Mouse (Mus musculus) WW6 (cell line): ENCODE results near the gene Zfp385c.

Experiments
- DNase-seq: peaks from one replicate; pipeline ENCODE4 v3.0.0-alpha.2; 2013; ENCODE audit warnings: low read depth, low spot score

Gene Zfp385c

DNA sequence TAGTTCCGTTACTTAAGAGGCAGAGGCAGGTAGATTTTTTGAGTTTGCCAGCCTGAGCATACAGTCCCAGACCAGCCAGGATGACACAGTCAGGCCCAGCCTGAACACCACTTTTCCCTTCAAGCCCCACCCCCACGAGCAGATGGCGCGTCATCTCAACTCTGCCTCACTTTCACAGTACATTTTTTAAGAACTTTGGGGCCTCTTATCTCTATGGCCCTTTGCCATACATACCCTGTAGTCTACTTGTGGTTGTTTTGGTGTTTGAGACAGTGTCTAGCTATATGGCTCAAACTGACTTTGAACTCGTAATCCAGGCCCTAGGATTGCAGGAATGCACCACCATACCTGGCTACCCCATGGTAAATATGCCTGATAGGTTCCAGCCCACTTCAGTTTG, 64.2 kb downstream of the Zfp385c start:
- no peak for DNase-seq

DNA sequence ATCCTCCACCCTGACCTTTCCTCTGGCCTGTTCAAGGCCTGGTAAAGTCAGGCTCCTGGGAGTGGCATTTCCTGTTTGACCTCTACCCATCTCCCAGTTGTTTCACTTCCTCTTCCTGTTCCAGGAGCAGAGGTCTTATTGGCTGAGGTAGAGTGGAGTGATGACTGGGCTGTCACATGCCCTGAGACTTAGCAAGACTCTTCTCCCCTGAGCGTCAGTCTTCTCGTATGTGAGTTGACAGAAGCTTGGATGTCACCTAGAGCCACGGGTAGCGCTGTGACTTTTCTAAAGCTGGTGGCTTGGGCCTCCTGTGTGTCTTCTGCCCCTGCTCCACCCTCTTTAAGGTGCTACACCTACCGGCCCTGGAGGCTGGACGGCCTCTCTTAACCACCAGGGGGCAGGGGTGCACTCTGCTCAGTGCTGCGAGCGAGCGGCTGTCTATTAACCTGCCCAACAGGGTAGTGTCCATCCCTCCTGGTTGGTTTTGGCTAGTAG, 65.5 kb downstream of the Zfp385c start:
- peak; percentile 59 for DNase-seq

DNA sequence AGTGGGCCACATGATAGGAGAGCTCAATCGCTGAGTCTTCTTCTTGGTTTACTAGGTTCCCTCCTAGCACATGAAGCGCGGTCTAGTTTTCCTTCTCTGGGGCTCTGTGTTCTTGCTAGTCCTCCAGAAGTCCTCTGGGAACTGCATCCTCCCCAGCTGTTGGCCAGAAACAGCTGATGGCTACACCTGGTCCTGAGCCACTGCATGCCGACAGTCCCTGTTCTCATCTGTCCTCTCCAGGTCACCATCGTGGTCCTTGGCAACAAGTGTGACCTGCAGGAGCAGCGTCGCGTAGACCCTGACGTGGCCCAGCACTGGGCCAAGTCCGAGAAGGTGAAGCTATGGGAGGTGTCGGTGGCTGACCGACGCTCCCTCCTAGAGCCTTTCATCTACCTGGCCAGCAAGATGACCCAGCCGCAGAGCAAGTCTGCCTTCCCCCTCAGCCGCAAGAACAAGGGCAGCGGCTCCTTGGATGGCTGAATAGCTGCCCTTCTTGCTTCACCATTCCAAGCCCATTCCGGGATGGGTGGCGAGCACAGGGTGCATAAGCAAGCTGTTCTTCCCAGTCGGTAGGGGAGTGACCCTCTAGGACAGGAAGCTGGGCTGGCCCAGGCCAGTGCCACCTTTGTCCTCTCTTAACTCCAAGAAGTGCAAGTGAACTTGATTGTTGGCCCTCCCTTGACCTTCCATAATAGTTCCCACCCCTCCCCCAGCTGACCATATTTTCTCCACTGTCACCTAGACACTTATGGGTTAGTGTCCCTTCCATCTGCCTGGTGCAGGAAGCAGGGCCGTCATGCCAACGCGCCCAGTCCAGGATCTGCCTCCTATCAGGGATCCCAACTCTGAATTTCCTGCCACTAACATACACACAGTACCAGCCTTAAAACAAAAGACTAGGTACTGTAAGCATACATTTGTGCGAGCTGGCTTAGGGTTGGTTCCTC, 66.2 kb downstream of the Zfp385c start:
- DNase-seq, result no peak

DNA sequence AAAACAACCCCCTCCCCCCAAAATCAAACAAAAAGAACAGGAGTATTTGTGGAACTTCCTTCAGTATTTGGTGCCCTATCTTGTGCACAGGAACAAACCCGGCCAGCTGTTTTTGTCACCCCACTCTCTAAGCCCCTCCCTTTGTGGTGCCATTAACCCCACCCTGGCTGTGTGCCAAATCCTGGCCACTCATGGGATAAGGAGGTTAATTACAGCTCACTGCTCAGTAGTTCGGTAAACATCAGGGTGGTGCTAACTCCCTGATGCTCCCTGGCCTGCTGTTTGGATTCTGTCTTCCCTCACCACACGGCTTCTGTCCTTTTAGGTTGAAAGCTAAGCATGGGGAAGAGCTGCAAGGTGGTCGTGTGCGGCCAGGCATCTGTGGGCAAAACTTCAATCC, 68.4 kb downstream of the Zfp385c start:
- DNase-seq, result no peak

DNA sequence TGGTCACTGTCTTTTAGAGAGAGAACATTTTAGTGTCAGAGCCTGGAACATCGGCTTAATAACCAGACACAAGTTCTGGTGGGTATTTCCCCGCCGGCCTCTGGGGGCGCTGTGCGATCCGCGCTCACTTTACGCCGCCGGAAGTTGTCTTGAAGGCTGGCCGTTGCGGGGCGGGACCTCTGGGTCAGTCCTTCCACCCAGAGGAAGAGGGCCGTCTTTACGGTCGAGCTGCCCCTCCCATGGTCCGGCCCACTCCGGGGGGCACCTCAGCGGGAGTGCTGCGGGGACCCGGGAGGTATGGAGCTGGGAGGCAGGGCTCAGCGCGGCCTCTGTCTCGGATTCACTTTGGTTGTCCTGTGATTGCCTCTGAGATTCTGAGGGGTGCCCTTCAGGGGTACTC, 69.5 kb downstream of the Zfp385c start:
- peak; percentile 86 for DNase-seq

DNA sequence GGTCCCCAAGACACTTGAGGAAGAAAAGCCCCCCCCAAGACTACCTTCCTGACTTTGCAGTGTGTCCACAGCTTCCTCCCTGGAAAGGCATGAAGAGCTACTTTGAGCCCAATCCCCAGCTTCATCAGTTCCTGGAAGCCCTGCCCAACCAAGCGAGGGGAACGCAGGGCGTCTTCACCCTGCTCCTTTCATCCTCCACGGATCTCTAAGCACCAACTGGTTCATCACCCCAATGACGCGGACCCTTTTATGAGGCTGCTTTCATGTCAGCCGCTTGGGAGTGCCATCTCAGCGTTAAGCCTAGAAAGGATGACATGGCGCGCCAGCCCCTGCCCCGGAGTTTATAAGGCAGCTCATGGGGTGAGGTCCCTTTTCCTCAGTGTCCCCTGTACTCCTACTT, 72.3 kb downstream of the Zfp385c start, which contains the start of gene Dnajc7:
Dnajc7 (minus strand) TSS at position 187 of the 400 bp plus-strand sequence.
- no peak for DNase-seq

DNA sequence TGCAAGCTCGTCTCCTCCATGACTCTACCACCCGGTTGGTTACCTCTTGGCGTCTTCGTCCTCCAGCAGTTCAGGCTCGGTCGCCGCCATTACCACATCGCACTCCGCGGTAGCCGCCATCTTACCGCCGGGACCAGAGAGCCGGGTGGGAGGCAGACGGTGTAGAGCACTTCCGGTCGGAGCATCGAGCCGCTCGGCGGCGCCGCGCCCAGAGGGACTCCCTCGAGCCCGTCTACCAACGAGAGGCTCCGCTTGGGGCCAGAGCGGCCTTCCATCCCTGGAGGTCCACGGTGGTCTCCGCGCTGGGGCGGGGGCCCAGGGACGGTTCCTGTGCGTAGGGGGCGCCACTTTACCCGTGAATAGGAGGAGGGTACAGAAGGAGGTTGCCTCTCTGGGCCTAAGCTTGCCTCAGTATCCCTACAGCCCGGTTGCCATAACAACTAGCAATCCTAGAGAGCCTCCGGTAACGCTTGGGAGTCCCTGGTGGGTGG, 72.7 kb downstream of the Zfp385c start:
- DNase-seq, result peak; percentile 100

DNA sequence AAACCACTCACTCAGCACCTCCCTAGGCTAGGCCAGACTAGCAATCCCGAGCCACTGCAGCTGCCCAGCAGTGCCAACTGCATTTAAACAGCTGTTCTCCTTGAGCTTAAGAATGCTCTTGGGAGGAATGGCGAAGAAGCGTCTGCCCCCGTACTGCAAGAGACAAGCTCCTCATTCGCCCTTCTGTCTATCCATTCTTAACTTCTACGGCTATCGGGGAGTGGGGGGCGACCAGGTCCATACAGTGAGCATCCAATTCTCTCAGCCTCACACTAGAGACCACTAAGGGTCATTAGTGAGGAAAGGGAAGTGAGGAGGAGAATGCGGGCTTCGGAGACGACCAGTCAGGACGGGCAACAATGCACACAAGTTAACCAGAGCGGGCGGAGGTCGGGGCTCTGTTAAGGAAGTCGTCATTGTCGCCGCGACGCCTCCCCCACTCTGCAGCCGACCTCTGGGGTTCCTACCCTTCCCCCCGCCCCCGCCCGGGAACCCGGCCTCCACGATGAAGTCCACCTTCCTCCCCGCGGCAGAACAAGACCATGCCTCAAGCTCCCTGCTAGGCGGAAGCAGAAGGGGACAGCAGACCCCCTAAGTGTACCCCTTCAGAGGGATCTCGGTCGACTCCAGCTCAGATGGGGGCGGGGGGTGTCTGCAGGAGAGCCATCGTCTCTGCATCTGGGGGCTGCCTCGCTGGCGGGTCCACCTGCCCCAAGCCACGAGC, 73.3 kb downstream of the Zfp385c start, which contains the start of gene Nkiras2:
Nkiras2 (plus strand) TSS at position 484 of the 724 bp plus-strand sequence.
- DNase-seq, result peak; percentile 42

DNA sequence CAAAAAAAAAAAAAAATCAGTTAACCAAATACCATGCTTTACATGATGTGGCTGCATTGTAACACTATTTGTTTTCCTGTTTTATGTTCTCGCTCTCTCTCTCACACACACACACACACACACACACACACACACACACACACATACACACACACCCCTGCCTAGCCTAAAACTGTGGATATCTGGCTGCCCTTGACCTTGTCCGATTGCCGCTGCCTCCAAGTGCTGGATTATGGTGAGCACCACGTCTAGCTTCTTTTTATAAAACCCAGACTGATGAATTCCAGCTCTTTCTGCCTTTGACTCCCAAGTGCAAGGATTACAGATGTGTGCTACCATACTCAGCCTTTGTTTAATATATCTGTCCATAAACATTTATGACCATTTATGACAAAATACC, 74.8 kb downstream of the Zfp385c start:
- DNase-seq, result no peak

DNA sequence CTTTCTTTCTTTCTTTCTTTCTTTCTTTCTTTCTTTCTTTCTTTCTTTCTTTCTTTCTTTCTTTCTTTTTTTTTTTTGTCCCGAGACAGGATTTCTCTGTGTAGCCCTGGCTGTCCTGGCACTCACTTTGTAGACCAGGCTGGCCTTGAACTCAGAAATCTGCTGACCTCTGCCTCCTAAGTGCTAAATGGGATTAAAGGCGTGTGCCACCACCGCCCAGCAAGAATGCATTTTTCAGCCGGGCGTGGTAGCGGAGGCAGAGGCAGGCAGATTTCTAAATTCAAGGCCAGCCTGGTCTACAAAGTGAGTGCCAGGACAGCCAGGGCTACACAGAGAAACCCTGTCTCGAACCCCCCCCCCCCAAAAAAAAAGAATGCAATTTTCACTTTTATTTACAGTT, 75.4 kb downstream of the Zfp385c start:
- DNase-seq, result peak; percentile 69

DNA sequence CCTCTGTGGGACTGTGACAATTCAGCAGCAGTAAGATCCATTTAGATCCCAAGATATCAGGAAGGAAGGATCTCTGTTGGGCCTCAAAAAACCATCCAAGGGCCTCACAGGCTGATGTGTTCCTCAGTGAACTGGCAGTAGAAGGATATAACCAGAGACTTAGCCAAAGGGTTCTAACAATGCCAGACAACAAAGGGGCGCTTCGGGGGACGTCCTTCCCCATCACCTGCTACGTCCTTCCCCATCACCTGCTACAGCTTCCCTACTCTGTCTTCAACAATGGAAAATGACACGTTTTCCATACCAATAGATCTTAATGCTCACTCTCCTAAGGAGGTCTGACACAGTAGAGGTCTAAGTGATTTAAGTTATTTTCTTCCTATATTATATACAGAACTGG, 75.9 kb downstream of the Zfp385c start:
- peak; percentile 53 for DNase-seq

DNA sequence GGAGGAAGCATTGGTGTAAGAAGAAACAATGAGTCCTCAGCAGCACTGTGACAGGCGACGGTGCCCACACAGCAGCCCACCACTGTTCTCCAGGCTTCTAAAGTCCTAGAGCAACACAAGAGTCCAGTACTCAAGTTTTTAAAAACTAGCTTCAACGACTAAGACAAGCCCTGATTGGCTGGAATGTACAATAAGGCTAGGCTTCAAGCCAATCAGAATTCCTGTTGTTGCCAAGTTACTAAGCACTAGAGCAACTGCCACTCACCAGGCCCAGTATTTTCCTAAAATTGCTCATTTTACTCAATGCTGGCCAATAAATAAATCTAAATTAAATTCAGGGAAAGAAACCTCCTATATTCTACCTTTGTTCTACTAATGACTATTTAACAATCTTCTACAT, 79.0 kb downstream of the Zfp385c start:
- DNase-seq, result no peak

DNA sequence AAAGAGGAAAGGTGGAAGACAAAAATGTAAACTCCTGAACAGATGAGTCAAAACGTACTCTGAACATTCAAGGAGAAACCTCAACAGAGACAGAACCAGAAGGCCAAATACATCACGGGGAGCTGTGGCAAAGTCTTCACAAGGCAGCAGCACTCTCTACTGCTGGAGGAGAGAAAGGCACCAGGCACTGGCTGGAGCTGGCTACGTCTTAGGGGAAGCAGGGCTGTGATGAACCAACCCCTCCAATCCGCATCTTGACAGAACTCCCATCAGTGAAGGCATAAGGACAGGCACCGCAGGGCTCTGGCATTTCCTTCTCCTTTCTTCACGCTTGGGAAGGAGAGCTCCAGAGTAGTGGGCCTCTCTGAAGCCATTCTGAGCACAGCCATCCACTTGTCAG, 80.6 kb downstream of the Zfp385c start:
- DNase-seq, result no peak

DNA sequence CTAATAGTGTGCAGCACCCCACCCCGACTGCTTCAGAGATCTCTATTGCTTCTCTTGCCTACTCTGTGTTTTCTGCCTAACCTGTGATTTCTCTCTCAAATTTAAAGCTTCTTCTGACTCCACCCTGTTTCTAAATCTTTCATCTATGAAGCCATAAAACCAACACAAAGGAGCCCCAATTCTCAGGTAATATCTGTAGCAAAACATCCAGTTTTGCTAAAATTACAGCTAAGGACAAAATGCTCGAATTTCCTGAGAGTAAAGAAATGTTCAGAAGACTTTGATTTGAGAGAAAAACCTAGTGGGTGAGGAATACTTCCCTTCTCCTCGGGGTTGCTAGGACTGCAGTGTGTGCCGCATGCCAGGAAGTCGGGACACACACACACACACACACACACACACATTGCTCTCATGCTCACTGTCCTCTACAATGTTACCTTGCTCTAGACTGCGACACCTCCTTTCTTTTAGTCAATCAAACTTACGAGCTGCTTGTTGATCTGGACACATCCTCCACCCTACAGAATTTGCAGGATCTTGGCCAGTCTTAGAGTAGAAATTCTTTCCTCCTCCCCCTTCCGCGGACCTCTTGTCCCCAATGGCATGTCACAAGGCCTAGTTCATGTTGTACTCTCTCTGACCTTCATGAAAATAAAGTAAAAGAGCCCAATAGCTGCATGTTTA, 82.1 kb downstream of the Zfp385c start:
- DNase-seq, result no peak

DNA sequence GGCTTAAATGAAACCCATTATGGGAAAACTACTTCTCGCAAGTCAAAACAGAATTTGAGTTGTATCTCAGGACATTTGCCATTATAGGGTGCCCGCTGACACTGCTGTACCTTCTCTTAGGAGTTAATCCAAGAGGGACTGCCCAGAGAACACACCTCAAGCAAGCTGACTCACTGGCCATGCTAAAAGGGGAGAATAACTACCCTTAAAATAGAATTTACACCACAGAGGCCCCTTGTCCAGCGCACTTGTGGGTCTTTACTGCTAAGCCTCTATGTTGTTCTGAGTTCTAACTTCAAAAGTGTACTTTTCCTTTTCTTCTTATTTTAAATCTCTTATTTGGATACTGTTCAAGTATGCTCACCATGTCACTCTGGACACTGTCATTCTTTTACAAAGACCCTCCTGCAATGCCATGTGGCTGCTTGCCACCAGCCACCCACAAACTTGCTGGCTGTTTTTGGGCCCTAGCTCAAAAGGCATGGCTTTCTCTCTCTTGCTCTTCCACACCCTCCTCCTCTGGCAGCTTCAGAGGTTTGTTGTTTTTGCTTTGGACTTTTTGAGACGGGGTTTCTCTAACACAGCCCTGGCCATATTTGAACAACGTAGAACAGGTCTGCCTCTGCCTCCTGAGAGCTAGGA, 82.8 kb downstream of the Zfp385c start:
- no peak for DNase-seq

DNA sequence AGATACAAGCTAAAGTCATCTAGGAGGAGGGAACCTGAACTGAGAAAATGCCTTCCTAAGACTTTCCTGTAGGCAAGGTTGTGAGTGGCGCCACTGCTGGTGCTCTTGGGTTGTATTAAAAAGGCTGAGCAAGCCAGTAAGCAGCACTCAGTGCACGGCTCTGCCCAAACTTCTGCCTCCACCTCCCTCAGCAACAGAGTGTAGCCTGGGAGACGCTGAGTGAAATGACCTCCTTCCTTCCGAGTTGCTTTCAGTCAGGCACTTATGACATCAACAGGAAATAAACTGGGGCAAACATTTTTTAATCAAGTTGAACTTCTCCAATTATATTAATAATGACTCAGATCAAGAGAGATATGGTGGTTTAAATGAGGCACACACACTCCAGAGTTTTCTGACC, 83.5 kb downstream of the Zfp385c start:
- no peak for DNase-seq

DNA sequence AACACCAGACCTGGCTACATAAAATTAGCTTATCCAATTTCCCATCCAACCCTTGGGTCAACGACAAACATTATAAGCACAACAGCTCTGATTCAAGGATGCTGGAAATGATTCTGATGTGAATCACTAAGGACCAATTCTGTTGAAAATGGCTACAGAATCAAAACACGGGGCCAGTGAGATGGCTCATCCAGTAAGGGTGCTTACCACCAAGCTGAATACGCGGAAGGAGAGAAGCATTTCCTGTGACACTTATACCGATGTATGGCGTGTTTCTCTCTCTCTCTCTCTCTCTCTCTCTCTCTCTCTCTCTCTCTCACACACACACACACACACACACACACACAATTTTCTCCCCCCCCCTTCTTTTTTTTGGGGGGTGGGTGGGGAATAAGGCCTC, 85.1 kb downstream of the Zfp385c start:
- no peak for DNase-seq

DNA sequence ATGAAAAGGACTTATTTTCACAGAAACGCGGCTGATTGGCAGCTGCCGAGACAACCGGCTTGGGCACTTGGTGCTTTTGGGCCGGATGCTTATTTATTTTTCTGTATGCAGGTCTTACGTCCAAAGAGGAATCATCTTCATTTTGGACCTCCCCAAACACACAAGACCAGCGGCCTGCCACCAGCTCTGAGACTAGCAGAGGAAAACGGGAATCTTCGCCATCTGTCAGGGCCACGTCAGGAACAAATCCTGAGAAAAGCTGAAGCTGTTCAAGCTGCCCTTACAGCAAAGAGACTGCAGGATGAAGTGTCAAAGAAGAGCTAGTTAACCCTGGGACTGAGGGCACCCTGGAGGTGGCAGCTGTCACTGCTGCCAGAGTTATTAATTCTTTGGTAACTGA, 86.8 kb downstream of the Zfp385c start:
- no peak for DNase-seq

DNA sequence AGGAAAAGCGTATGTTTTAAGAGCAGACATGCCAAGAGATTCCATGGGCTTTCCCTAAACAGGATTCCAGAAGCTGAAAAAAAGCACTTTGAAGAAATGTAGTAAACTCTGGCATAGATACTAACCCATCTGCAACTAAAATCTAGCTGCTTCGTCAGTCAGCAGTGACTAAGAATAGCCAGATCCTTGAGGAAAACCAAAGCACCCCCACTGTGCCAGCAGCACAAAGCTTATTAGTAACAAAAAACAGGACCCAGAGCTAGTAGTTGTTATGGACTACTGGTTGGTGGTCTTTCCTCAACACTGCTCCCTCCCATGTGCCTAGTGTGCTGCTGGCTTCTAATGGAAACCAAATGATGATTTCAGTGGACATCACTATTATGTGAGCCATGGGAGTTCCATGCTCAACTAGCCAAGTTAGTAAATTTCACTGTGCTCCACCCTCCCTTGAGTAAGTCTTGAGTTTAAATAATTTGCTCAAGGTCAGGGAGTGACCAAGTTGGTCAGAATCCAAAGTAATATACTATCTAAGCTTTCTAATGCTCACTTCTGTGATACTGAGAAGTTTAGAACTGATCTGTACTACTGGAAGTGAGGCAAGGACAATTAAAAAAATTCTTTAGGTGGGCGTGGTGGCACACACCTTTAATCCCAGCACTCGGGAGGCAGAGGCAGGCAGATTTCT, 87.8 kb downstream of the Zfp385c start:
- no peak for DNase-seq

DNA sequence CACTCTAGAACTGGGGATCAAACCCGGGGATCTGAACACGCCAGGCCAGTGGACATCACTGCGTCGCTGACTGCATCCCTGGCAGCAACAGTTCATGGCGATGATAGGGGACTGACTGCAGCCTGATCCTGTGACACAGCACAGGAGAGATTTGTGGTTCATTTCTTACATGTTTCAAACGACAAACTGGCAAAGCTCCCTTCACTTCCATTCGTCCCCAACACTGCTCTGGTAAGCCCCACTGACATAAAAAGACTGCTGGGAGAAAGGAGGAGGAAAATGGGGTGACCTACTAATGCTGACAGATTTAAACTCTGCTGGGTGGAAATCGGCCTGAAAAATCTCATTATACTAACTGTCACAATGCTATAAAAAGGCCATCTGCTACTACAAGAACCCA, 88.4 kb downstream of the Zfp385c start:
- no peak for DNase-seq

DNA sequence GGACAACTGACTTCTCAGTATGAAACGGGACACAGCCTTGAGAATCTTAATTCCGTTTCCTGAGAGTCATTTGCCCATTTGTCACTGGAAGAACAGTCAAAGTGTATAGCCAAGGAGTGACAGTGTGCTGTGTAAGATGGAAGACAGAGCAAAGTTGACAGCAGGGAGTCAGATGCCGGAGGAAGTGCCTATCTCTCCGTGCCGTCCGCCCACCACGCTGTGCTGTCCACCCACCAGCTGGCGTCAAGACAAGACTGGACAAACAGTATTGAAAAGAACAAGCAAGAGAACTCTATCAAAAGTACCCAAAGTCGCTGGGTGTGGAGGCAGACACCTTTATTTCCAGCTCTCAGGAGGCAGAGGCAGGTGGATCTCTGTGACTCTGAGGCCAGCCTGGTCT, 89.1 kb downstream of the Zfp385c start:
- no peak for DNase-seq
